Mouse (Mus musculus) erythroblast, embryonic 14.5 days (primary cell): ENCODE measurements around the gene Bicc1.

Source experiments
- GATA1 ChIP-seq: IDR thresholded peaks from 2 replicates; pipeline ENCODE4 v1.6.1; 2012; ENCODE audit warnings: low read length, inconsistent platforms, mixed read lengths
- TAL1 ChIP-seq: IDR thresholded peaks from 3 replicates; pipeline ENCODE4 v1.6.1; 2012; ENCODE audit warnings: low read length, inconsistent platforms, mixed read lengths

DNA sequence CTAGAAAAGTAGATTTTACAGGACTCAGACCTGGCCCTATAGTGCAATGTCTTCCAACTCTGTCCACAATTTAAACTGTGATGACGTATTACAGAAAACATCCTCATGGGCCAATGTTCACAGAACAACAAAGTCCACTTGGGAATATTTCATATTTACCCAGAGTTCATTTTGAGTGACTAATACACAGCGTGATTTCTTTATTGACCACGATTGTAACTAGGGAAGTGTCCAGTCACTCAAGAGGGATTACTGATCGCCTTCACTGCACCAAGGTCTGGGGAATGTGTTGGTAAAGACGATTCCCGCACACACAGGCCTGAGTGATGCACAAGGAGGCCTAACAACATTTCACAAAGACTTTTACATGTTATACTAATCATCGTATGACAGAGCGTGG is 197.9 kb downstream of the Bicc1 start:
- TF ChIP-seq GATA1 (no peak), TAL1 (no peak)
